8 mouse cellular contexts compared by ENCODE assay signal in the genomic region with DNA sequence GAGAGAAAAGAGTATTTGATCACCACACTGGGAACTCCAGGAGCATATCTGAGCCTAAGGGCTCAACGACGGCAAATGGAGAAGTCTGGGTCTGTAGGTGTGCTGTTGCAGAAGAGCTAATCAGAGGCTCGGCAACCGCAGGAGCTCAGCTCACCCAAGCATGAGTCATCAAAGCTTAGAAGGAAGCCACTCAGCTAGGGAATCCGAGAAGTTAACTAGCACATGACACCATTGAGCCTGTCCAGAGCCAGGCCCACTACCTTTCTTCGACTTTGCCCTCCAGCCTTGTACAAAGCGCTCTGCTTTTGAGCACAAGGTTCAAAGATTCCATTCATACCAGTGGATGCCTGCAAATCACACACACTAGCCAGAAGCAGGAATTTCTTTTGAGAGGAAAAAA. TPM values are rescaled to one million over a fixed set of nuclear protein-coding genes. Genes with fewer than 3 reads are reported as not detected.
DNase-seq lines count a peak whose midpoint lies in the region; ATAC-seq and TF ChIP-seq lines count a peak whose summit lies in the region.

No protein-coding gene starts in this region.

- WGBS in intestine, postnatal 0 days: 3% methylated on average over 7 of the region's 7 CpGs
- WGBS in lung, embryonic 16.5 days: 21% methylated on average over 7 of the region's 7 CpGs
- WGBS in thymus, adult 2 months: 6% methylated on average over 7 of the region's 7 CpGs

- H3K4me1 ChIP-seq in intestine, postnatal 0 days (replicated peaks; ENCODE audit: control insufficient read depth, insufficient read depth, low read length): no peaks in the 10 kb centered on the region
- no peaks in the 10 kb centered on the region for H3K4me1 ChIP-seq in lung, embryonic 16.5 days (replicated peaks; ENCODE audit: control insufficient read depth, insufficient read depth, low read length)
- H3K4me1 ChIP-seq in thymus, adult 2 months (replicated peaks; ENCODE audit: control insufficient read depth, insufficient read depth, low read length): peaks cover 17% of the 10 kb centered on the region

- no peaks in the 10 kb centered on the region for H3K9me3 ChIP-seq in intestine, postnatal 0 days (ENCODE audit: control insufficient read depth)
- H3K9me3 ChIP-seq in lung, embryonic 16.5 days (ENCODE audit: control insufficient read depth, low read length): no peaks in the 10 kb centered on the region

- peak overlapping the region; percentile 70 for H3K27ac ChIP-seq in intestine, postnatal 0 days (ENCODE audit: low read depth, low read length)
- H3K27ac ChIP-seq in lung, embryonic 16.5 days (ENCODE audit: low read length): peak overlapping the region; percentile 70
- no peak overlapping the region for H3K27ac ChIP-seq in thymus, adult 2 months (ENCODE audit: control insufficient read depth, insufficient read depth, low read length)

- peak overlapping the region; percentile 43 for H3K4me2 ChIP-seq in intestine, postnatal 0 days (replicated peaks; ENCODE audit: low read depth)
- H3K4me2 ChIP-seq in lung, embryonic 16.5 days (ENCODE audit: low read depth, low read length): no peak overlapping the region

- no peaks in the 10 kb centered on the region for H3K27me3 ChIP-seq in intestine, postnatal 0 days (replicated peaks; ENCODE audit: control insufficient read depth, insufficient read depth, low read length)
- no peaks in the 10 kb centered on the region for H3K27me3 ChIP-seq in lung, embryonic 16.5 days (ENCODE audit: control insufficient read depth, insufficient read depth, low read depth, low read length)
- H3K27me3 ChIP-seq in thymus, adult 2 months (ENCODE audit: control insufficient read depth, insufficient read depth, low read length): no peaks in the 10 kb centered on the region

- no peak for TF ChIP-seq POLR2A in thymus, adult 2 months (IDR thresholded peaks at IDR 0.05; ENCODE audit: control insufficient read depth, extremely low read depth, insufficient read depth, low read length, poor library complexity)

- H3K4me3 ChIP-seq in intestine, postnatal 0 days (ENCODE audit: low read depth, low read length): no peak overlapping the region
- H3K4me3 ChIP-seq in lung, embryonic 16.5 days (ENCODE audit: low read length): no peak overlapping the region
- H3K4me3 ChIP-seq in thymus, adult 2 months (ENCODE audit: control insufficient read depth, insufficient read depth, low read length): no peak overlapping the region

- ATAC-seq in intestine, postnatal 0 days: peak; percentile 98
- ATAC-seq in lung, embryonic 16.5 days (ENCODE audit: low read depth): peak; percentile 87

- TF ChIP-seq CTCF in intestine, postnatal 0 days (IDR thresholded peaks at IDR 0.05; ENCODE audit: low read depth): no peak
- TF ChIP-seq CTCF in thymus, adult 2 months (IDR thresholded peaks at IDR 0.05; ENCODE audit: borderline replicate concordance, control insufficient read depth, extremely low read depth, insufficient read depth, low read length, poor library complexity): no peak

- H3K36me3 ChIP-seq in intestine, postnatal 0 days (ENCODE audit: control insufficient read depth, insufficient read depth): no peaks in the 10 kb centered on the region
- no peaks in the 10 kb centered on the region for H3K36me3 ChIP-seq in lung, embryonic 16.5 days (ENCODE audit: control insufficient read depth, insufficient read depth, low read length)
- no peaks in the 10 kb centered on the region for H3K36me3 ChIP-seq in thymus, adult 2 months (ENCODE audit: control insufficient read depth, insufficient read depth, low read length)

- no peak overlapping the region for H3K9ac ChIP-seq in intestine, postnatal 0 days (ENCODE audit: low read depth, low read length)
- no peak overlapping the region for H3K9ac ChIP-seq in lung, embryonic 16.5 days (ENCODE audit: low read length)

- peak; percentile 22 for DNase-seq in right cerebral cortex, adult 2 months (ENCODE audit: low spot score in 2 of 2)
- no peak for DNase-seq in right cerebral cortex, postnatal 10 days (ENCODE audit: low spot score in 2 of 2)
- peak; percentile 78 for DNase-seq in embryo, embryonic 10 days (ENCODE audit: low spot score)
- DNase-seq in thymus, adult 2 months: peak; percentile 24
- DNase-seq in layer of hippocampus, adult 8-10 months (ENCODE audit: low spot score in 2 of 2): no peak
- no peak for DNase-seq in left cerebral cortex, adult 18-20 months (ENCODE audit: low spot score in 2 of 2)

RNA-seq across cellular contexts. Expression of a gene that starts 30.9 kb away (rescaled TPM):
- polyA plus RNA-seq in intestine, postnatal 0 days (2015; fragmentation: Nextera tagmentation; extraction: Ambion mirVana): 14.9 and 15.7 TPM in 2 replicates
- 12.0 and 14.2 TPM in 2 replicates for polyA plus RNA-seq in lung, embryonic 16.5 days (2015; fragmentation: Nextera tagmentation; extraction: Ambion mirVana)
- 96.0 and 96.7 TPM in 2 replicates for polyA plus RNA-seq in thymus, adult 2 months (2012; rRNA removed)
- 10 to 100 TPM; 15.1 to 22.9 (median 20.5) TPM for total RNA-seq in layer of hippocampus, adult 8-10 months (2022)
- total RNA-seq in left cerebral cortex, adult 18-20 months (2021): 10 to 100 TPM; 14.1 to 15.2 TPM

Comparison
In these comparisons a context has a peak if more than half of its experiments do, and no peak if none do; other contexts are left out.
1. DNase-seq: peak in right cerebral cortex, adult 2 months (2 of 2), embryo, embryonic 10 days (single experiment) and thymus, adult 2 months (single experiment); none in right cerebral cortex, postnatal 10 days (0 of 2), layer of hippocampus, adult 8-10 months (0 of 2) and left cerebral cortex, adult 18-20 months (0 of 2).